Mouse (Mus musculus) cortical plate, adult 2 months (tissue): Measurements from ENCODE around the gene Msantd3. TPM values are rescaled to one million over a fixed set of nuclear protein-coding genes. Genes with fewer than 3 reads are reported as not detected.

Source experiments
- H3K27ac ChIP-seq: fragments of 200-500 bp; 2 replicates; pipeline ENCODE4 v1.5.1; 2012; ENCODE audit warnings: low read length, control low read depth, inconsistent platforms; ENCODE audit not compliant: insufficient read depth
- H3K4me1 ChIP-seq: fragments of 200-500 bp; 2 replicates; pipeline ENCODE4 v1.6.1; 2011; ENCODE audit warnings: low read length; ENCODE audit not compliant: control insufficient read depth, insufficient read depth
- H3K4me3 ChIP-seq: fragments of 200-500 bp; 2 replicates; pipeline ENCODE4 v1.5.1; 2011; ENCODE audit warnings: mild to moderate bottlenecking, low read length, control low read depth; ENCODE audit not compliant: insufficient read depth
- CTCF ChIP-seq: fragments of 200-500 bp; IDR thresholded peaks from 2 replicates; pipeline ENCODE4 v1.5.1; 2011; ENCODE audit warnings: mild to moderate bottlenecking, control low read depth, low read length; ENCODE audit not compliant: insufficient read depth; ENCODE audit errors: extremely low read depth
- POLR2A ChIP-seq: fragments of 200-500 bp; IDR thresholded peaks from 2 replicates; pipeline ENCODE4 v1.6.1; 2011; ENCODE audit warnings: mild to moderate bottlenecking, low read length, control low read depth; ENCODE audit not compliant: insufficient read depth; ENCODE audit errors: extremely low read depth
- polyA plus RNA-seq: library from polyadenylated mRNA; depleted of rRNA; stranded (reverse); fragments of >200 nt; gene quantifications from 2 replicates; pipeline ENCODE4 v1.2.3, GENCODE M21; 2012

Gene Msantd3
- polyA plus RNA-seq, 1 experiment: 23.9 TPM

DNA sequence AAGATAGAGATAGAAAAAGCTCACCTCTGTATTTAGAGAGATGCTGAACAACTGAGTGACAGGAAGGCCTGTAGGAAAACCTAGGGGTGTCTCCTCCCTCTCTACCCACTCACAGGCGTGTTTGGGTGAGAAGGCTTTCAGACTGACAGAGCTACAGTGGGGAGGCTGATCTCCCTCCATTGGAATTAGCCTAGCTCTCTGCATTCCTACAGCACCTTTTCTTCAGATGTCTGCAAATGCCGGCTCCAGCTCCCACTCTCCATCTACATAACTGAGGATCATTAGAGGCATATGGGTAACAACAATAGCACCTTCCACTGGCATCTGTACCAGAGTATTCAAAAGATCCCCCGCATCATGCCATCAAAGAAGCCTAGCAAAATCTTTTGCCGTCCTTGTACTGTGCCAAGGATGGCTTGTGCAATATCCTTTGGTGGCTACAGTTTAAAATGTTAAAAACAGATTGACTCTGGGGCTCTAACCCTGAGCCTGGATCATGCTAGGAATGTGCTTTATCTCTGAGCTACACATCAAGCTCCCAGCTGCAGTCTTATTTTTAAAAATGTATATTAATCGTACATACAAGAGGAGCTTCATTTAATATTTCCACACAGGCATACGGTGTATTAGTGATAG is 39.9 kb downstream of the Msantd3 start:
- H3K27ac ChIP-seq: no peak overlapping the region
- no peak overlapping the region for H3K4me3 ChIP-seq
- no peaks in the 10 kb centered on the region for H3K4me1 ChIP-seq
- no peak for TF ChIP-seq CTCF
- TF ChIP-seq POLR2A: no peak

DNA sequence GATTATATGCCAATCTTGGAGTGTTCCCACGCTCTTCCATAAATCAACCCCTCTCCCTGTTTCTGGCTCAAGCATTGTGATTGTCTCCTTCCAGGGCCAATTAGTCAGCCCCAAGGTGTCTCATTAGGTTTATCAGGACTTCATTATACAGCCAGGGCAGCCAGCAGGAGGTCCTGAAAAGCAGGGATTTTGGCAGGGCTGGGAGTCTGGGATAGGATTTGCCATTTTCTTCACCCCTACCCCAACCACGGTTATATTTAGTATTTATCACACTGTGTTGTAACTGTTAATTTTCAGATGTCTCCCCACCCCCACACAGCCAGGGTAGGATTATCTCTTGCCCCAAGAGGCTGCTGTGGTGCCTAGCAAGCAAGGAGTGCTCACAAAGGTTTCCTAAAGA is 41.5 kb downstream of the Msantd3 start:
- Histone ChIP-seq H3K4me3 (no peak overlapping the region), H3K4me1 (no peaks in the 10 kb centered on the region), H3K27ac (no peak overlapping the region)
- TF ChIP-seq CTCF (no peak), POLR2A (no peak)

DNA sequence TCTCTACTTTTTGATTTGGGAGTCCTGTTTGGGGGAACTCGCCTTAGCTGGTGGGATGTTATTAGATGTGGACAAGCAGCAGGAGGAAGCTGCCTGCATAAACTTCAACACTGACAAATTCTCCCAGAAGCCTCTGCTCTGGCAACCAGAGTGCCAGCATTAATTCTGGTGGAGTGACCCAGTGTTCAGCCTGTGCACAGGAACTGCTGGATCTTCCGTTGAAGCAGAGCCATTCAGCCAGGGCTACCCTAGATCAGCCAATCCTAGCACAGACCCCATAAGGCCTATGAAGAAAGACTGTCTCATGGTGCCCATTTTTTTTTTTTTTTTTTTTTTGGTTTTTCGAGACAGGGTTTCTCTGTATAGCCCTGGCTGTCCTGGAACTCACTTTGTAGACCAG is 42.3 kb downstream of the Msantd3 start:
- Histone ChIP-seq H3K4me1 (no peaks in the 10 kb centered on the region), H3K4me3 (no peak overlapping the region), H3K27ac (no peak overlapping the region)
- no peak for TF ChIP-seq CTCF
- TF ChIP-seq POLR2A: no peak

DNA sequence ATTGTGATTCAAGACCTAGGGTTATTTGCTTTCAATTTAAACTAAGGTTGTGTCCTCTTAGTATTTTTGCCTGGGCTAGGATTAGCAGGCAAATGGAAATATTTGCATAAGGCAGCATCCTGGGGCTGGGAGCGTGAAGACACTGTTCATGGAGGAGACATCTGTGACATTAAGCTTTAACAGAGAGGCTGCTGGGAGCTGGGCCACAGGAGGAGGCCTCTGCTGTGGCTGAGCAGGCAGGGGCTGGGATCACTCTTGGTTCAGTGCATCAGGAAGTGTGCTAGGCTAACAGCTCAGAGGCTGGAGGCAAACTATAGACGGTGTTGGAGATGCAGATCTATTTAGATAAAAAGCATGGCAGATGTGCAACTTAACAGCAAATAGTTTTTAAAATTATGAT is 43.2 kb downstream of the Msantd3 start:
- H3K4me1 ChIP-seq: no peaks in the 10 kb centered on the region
- TF ChIP-seq CTCF: no peak
- no peak for TF ChIP-seq POLR2A
- H3K27ac ChIP-seq: no peak overlapping the region
- no peak overlapping the region for H3K4me3 ChIP-seq

DNA sequence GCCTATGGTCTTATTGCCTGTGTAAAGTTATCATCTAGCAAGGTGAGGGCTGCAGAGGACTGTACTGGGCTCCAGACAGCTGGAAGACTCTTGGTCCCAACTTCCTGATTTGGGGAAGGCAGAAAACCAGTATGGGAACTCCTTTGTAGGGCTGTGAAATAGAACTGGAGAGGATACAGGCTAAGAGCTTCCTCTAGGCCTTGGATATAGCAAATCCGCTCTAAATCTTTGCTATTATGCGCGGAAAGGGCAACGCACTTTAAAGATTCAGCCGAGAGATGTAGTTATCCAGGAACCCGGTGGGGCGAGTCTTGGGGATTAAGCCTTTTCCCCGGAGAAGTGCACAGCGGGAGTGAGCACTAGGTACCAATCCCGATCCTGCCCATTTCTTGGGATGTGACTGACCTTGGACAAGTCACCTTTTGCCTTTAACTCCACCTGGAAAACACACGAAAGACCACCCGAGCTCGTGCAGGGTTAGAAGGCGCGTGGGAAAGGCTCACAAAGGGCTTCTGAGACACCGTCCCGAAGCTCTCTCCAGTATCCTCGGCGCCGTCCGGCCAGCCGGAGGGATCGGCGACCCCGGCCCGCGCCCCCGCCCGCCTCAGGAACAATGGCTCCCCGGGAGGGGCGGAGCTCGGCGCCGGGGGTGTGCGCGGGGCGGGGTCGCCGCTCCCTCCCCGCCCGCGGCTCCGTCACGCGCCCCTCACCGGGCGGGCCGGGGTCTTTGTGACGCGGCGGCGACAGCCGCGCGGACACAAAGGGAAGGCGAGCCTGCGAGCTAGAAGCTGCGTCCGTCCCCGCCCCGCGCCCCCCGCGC is 44.9 kb downstream of the Msantd3 start, which contains the start of gene Tmeff1:
Gene Tmeff1 (plus strand): TSS at position 754 of the 820 bp plus-strand sequence.
- peak within 1 kb of the TSS; percentile 74 for H3K27ac ChIP-seq
- H3K4me1 ChIP-seq: peaks cover 2% of the 10 kb centered on the region; the same call in 1 of the 2 replicates
- H3K4me3 ChIP-seq: peak within 1 kb of the TSS; percentile 95
- TF ChIP-seq POLR2A: no peak
- no peak for TF ChIP-seq CTCF

DNA sequence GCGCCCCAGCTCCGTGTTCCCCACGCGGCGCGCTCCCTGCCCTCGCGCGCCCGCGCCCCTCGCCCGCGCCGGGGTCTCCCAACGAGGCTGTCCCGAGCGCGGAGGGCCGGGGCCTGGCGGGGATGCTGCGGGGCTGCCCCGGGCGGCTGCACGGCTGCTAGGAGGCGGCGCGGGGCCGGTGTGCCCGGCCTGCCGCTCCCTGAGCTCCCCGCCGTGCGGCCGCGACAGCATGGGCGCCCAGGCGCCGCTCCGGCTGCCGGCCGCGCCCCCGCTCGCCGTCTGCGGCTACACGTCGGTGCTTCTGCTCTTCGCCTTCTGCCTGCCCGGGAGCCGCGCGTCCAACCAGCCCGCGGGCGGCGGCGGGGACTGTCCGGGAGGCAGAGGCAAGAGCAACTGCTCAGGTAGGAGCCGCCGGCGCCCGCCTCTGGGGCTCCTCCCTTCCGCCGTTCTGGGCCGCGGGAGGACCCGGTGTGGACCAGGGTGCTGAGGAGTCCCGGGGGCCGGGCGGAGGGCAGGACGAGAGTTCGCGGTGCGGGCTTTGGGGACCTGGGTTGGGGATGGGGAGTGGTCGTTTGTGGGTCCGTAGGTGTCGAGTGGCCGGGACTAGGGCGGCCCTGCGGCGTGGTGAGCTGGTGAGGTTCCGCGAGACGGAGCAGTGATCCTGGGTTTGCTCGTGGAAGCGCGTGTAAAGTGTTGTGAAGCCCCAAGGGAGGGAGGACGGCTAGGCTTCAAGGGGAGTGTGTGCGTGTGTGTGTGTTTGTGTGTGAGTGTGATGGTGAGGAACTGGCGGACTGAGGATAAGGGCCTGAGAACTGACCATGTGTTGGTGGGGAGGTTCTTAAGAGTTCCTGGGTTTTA is 45.7 kb downstream of the Msantd3 start:
- Histone ChIP-seq H3K4me1 (peaks cover 2% of the 10 kb centered on the region; the same call in 1 of the 2 replicates), H3K4me3 (peak overlapping the region; percentile 95), H3K27ac (peak overlapping the region; percentile 74)
- no peak for TF ChIP-seq POLR2A
- TF ChIP-seq CTCF: no peak

DNA sequence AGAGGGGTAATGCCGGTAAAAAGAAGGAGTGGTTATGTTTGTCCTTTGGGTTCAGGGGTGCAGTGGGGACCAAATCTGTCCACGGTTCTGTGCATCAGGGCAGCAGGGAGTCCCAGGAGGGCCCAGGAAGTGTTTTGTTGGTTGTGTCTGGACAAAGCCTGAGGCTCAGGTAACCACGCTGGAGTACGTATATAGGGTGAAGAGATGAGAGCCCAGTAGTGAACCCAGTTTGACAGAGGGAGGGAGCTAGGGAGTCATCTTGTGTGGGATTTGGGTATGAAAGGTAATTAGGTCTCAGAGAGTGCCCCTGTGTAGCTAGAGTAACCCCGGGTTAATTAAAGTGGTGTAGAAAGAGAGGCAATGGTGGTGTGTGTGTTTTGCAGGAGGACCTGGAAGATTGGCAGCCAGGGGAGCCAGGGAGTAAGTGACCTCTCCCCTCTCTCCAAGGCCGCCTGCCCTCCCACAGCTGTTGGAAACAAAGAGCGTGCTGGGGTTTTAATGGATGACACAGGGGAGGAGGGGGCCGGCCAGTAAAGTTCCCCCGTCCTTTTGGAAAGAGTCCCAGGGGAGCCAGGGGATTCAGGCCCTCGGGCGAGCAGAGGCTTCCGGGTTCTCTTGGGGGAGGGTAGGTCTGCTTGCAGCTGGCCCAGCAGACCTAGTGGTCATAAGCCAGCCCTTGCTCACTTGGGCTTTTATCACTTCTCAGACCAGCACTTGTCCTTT is 46.5 kb downstream of the Msantd3 start:
- H3K4me1 ChIP-seq: peaks cover 2% of the 10 kb centered on the region; the same call in 1 of the 2 replicates
- peak overlapping the region; percentile 74 for H3K27ac ChIP-seq
- H3K4me3 ChIP-seq: peak overlapping the region; percentile 95
- TF ChIP-seq CTCF: no peak
- no peak for TF ChIP-seq POLR2A

DNA sequence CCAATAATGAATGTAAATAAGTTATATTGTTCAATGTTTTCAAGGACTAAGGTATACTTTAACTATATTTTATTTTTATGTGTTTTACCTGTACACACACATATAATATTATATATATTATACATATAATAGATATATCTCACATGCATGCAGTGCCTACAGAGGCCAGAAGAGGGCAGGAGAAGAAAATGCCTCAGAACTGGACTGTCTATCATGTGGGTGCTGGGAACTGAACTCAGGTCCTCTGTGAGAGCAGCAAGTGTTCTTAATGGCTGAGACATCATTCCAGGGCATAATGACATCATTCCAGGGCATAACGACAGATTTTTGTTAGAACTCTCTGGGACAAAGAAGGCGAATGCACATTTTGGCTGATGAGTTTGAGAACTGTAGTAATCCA is 47.8 kb downstream of the Msantd3 start:
- peaks cover 6% of the 10 kb centered on the region; the same call in 1 of the 2 replicates for H3K4me1 ChIP-seq
- no peak overlapping the region for H3K27ac ChIP-seq
- TF ChIP-seq POLR2A (no peak), CTCF (peak; percentile 24; the same call in 1 of the 2 replicates)
- no peak overlapping the region; the same call in 1 of the 2 replicates for H3K4me3 ChIP-seq
